Mouse (Mus musculus) heart, postnatal 14 days (tissue): ENCODE measurements around the gene Ubl3. TPM values are rescaled to one million over a fixed set of nuclear protein-coding genes. Genes with fewer than 3 reads are reported as not detected.

Experiments used
- DNase-seq, 2 experiments: peaks; one replicate each; pipeline ENCODE4 v3.0.0; 2021 to 2022
- intact Hi-C: fragments of 180-260 bp; cut with DNase I; formaldehyde crosslinking; loops from one replicate; pipeline ENCODE4 v1.15.1; 2025
- total RNA-seq, 2 experiments: library from RNA; stranded (reverse); gene quantifications; 2 replicates each; pipeline ENCODE4 v1.2.3; 2021

Gene Ubl3
- total RNA-seq, 2 experiments from 2014 or later = 84.6 to 95.6 TPM

- intact Hi-C loops = no loop called here
- no peak for DNase-seq
These were observed 13.0 kb upstream of the Ubl3 start for GRCm38 (mm10) chr5:148565636-148566035.

GRCm38 (mm10) chr5:148564073-148564472 is 11.5 kb upstream of the Ubl3 start:
- intact Hi-C loops = no loop called here
- DNase-seq = no peak

GRCm38 (mm10) chr5:148563281-148563680 is 10.7 kb upstream of the Ubl3 start:
- no peak for DNase-seq
- intact Hi-C loops = no loop called here

GRCm38 (mm10) chr5:148562235-148562634 is 9.6 kb upstream of the Ubl3 start:
- intact Hi-C loops = no loop called here
- no peak for DNase-seq

- intact Hi-C loops = no loop called here
- no peak for DNase-seq
These were observed 6.8 kb upstream of the Ubl3 start for GRCm38 (mm10) chr5:148559261-148559958.

GRCm38 (mm10) chr5:148558472-148558871 is 5.9 kb upstream of the Ubl3 start:
- intact Hi-C loops = no loop called here

GRCm38 (mm10) chr5:148556509-148556908 is 3.9 kb upstream of the Ubl3 start:
- no peak for DNase-seq
- intact Hi-C loops = no loop called here

More at GRCm38 (mm10) chr5:148558472-148558871, 5.9 kb upstream of the Ubl3 start:
- DNase-seq = no peak

- intact Hi-C loops = no loop called here
These were observed 2.6 kb upstream of the Ubl3 start for GRCm38 (mm10) chr5:148555156-148555555.

GRCm38 (mm10) chr5:148554701-148555100 is 2.1 kb upstream of the Ubl3 start:
- intact Hi-C loops = loop anchor here (5.0 kb wide), 1 partner anchor 222 kb away; no protein-coding TSS in a partner anchor
- no peak for DNase-seq

More at GRCm38 (mm10) chr5:148555156-148555555, 2.6 kb upstream of the Ubl3 start:
- DNase-seq = no peak

GRCm38 (mm10) chr5:148554242-148554641 is 1.7 kb upstream of the Ubl3 start:
- intact Hi-C loops = loop anchor here (5.0 kb wide), 1 partner anchor 222 kb away; no protein-coding TSS in a partner anchor

GRCm38 (mm10) chr5:148553723-148554122 is 1.1 kb upstream of the Ubl3 start:
- intact Hi-C loops = loop anchor here (5.0 kb wide), 1 partner anchor 221 kb away; no protein-coding TSS in a partner anchor
- DNase-seq = no peak

More at GRCm38 (mm10) chr5:148554242-148554641, 1.7 kb upstream of the Ubl3 start:
- no peak for DNase-seq

GRCm38 (mm10) chr5:148551764-148552136 is 839 bp downstream of the Ubl3 start:
- peak; percentile 36 to 50 for DNase-seq
- intact Hi-C loops = loop anchor here (1.0 to 5.0 kb wide), 2 partner anchors 150 to 219 kb away; no protein-coding TSS in a partner anchor

GRCm38 (mm10) chr5:148550821-148551763 is 1.5 kb downstream of the Ubl3 start:
- intact Hi-C loops = loop anchor here (5.0 kb wide), 1 partner anchor 219 kb away; no protein-coding TSS in a partner anchor

GRCm38 (mm10) chr5:148550393-148550792 is 2.2 kb downstream of the Ubl3 start:
- DNase-seq = peak in 1 of 2 experiments; percentile 38

More at GRCm38 (mm10) chr5:148550821-148551763, 1.5 kb downstream of the Ubl3 start:
- DNase-seq = peak; percentile 55 to 56

GRCm38 (mm10) chr5:148549307-148549706 is 3.3 kb downstream of the Ubl3 start:
- intact Hi-C loops = loop anchor here (2.0 to 5.0 kb wide), 2 partner anchors 37 to 245 kb away; no protein-coding TSS in a partner anchor

More at GRCm38 (mm10) chr5:148550393-148550792, 2.2 kb downstream of the Ubl3 start:
- intact Hi-C loops = loop anchor here (5.0 kb wide), 1 partner anchor 218 kb away; no protein-coding TSS in a partner anchor

GRCm38 (mm10) chr5:148548568-148548967 is 4.0 kb downstream of the Ubl3 start:
- intact Hi-C loops = loop anchor here (2.0 to 5.0 kb wide), 2 partner anchors 36 to 246 kb away; no protein-coding TSS in a partner anchor
- no peak for DNase-seq

More at GRCm38 (mm10) chr5:148549307-148549706, 3.3 kb downstream of the Ubl3 start:
- DNase-seq = no peak

GRCm38 (mm10) chr5:148547870-148548456 is 4.6 kb downstream of the Ubl3 start:
- intact Hi-C loops = loop anchor here (2.0 to 5.0 kb wide), 2 partner anchors 36 to 247 kb away; no protein-coding TSS in a partner anchor
- DNase-seq = no peak

GRCm38 (mm10) chr5:148546970-148547369 is 5.6 kb downstream of the Ubl3 start:
- intact Hi-C loops = loop anchor here (5.0 kb wide), 1 partner anchor 35 kb away; no protein-coding TSS in a partner anchor
- DNase-seq = no peak

- intact Hi-C loops = loop anchor here (5.0 kb wide), 1 partner anchor 32 kb away; no protein-coding TSS in a partner anchor
- DNase-seq = no peak
These were observed 7.9 kb downstream of the Ubl3 start for GRCm38 (mm10) chr5:148544733-148545132.

- intact Hi-C loops = no loop called here
- DNase-seq = no peak
These were observed 10.4 kb downstream of the Ubl3 start for GRCm38 (mm10) chr5:148542196-148542595.
